Mouse (Mus musculus): ENCODE data around the gene Mrm2.

- TF ChIP-seq EP300 (IDR thresholded peaks at IDR 0.05; ENCODE audit: low read depth) (no peak), CTCF (IDR thresholded peaks at IDR 0.05; ENCODE audit: low read depth) (no peak)
These were observed 14.4 kb upstream of the Mrm2 start for GRCm38 (mm10) chr5:140346050-140346449.

Data from liver, postnatal 0 days (tissue).